Mouse (Mus musculus) forebrain, embryonic 11.5 days (tissue): Measurements from ENCODE around the gene Pde10a. TPM values are rescaled to one million over a fixed set of nuclear protein-coding genes. Genes with fewer than 3 reads are reported as not detected.
A peak's percentile ranks its signal among the peaks of the same experiment; 100 is the strongest.

Source experiments
- ATAC-seq: fragments of 200-750 bp; cut with Nextera tagmentation; replicated peaks from 2 replicates; pipeline ENCODE4 v1.8.0; 2017; ENCODE audit warnings: moderate TSS enrichment; ENCODE audit not compliant: low FRiP score
- DNase-seq: peaks from one replicate; pipeline ENCODE4 v3.0.0-alpha.2; 2017; ENCODE audit warnings: low spot score
- H3K27ac ChIP-seq: fragments of 300-500 bp; sonication (generic); 2 replicates; pipeline ENCODE4 v1.5.1; 2014; ENCODE audit warnings: low read depth, low read length
- H3K27me3 ChIP-seq: fragments of 300-500 bp; sonication (generic); 2 replicates; pipeline ENCODE4 v1.6.1; 2014; ENCODE audit warnings: mild to moderate bottlenecking, low read length, mixed read lengths; ENCODE audit not compliant: control insufficient read depth, insufficient read depth
- H3K36me3 ChIP-seq: fragments of 300-500 bp; sonication (generic); 2 replicates; pipeline ENCODE4 v1.6.1; 2014; ENCODE audit warnings: mild to moderate bottlenecking, low read length, moderate library complexity, mixed read lengths; ENCODE audit not compliant: control insufficient read depth, insufficient read depth
- H3K4me1 ChIP-seq: fragments of 300-500 bp; sonication (generic); replicated peaks from 2 replicates; pipeline ENCODE4 v1.6.1; 2014; ENCODE audit warnings: low read length, mixed read lengths; ENCODE audit not compliant: control insufficient read depth, insufficient read depth
- H3K4me2 ChIP-seq: fragments of 300-500 bp; sonication (generic); 2 replicates; pipeline ENCODE4 v1.6.1; 2014; ENCODE audit warnings: low read depth, mild to moderate bottlenecking, low read length, moderate library complexity, mixed read lengths; ENCODE audit not compliant: severe bottlenecking
- H3K4me3 ChIP-seq: fragments of 300-500 bp; sonication (generic); 2 replicates; pipeline ENCODE4 v1.5.1; 2014; ENCODE audit warnings: low read depth, low read length
- H3K9ac ChIP-seq: fragments of 300-500 bp; sonication (generic); 2 replicates; pipeline ENCODE4 v1.6.1; 2014; ENCODE audit warnings: low read length
- H3K9me3 ChIP-seq: fragments of 300-500 bp; sonication (generic); 2 replicates; pipeline ENCODE4 v1.6.1; 2016; ENCODE audit warnings: low read length, mixed read lengths; ENCODE audit not compliant: control insufficient read depth
- WGBS: fragments of 180-500 bp; shearing (Covaris S2); extraction: QIAGEN DNeasy Blood & Tissue Kit; methylation state at CpG from one replicate; pipeline ENCODE4 v1.1.7; 2014; 5-methylcytosine and 5-hydroxymethylcytosine counted together
- polyA plus RNA-seq: library from polyadenylated mRNA; unstranded; fragments of >200 nt; fragmentation: Nextera tagmentation; extraction: Ambion mirVana; gene quantifications from 2 replicates; pipeline ENCODE4 v1.2.1, GENCODE M21; 2014

The Pde10a gene
- polyA plus RNA-seq, 1 experiment from 2014 or later: 9.0 TPM

DNA sequence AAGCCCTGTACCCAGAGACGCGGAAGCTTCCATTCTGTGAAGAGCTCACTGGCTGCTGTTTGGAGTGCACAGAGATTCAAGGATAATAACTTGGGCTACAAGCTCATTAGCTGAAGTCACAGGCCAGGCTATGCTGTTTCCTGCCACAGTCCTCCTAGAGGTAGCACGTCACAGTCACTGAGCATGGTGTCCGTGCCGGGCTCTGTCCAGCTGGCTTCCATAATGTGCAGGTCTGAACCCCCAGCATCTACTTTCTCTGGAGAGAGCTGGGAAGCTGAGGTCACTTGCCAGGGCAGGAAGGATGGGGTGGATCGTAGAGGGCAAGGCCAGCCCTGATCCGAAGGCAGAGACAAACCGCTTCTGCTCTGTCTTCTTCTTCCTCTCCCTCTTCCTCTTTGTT lies 262.6 kb downstream of the Pde10a start:
- no peak for ATAC-seq
- Histone ChIP-seq H3K4me2 (no peak overlapping the region), H3K27ac (no peak overlapping the region), H3K4me3 (no peak overlapping the region), H3K27me3 (no peaks in the 10 kb centered on the region), H3K4me1 (no peaks in the 10 kb centered on the region), H3K36me3 (no peaks in the 10 kb centered on the region), H3K9me3 (no peaks in the 10 kb centered on the region), H3K9ac (no peak overlapping the region)
- no peak for DNase-seq
- WGBS: 74% methylated on average over 8 of the region's 8 CpGs

DNA sequence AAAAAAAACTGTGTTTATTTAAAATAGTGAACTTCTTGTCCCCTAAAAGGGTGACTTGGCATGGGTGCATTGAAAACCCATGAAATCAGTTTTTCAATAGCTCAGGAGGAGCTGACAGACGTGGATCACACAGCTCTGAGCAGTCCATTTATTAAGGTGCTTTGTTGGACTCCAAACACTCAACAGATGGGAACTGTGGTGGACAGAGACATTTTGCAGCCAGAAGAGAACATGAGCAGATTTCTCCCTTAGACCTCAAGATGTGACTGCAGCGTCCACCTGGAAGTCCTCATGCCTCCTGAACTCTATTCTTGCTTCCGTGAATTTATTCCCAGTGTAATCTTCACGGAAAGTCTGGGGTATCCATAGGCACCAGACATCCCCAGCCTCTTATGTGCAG lies 266.4 kb downstream of the Pde10a start:
- ATAC-seq: no peak
- H3K9ac ChIP-seq: no peak overlapping the region
- no peaks in the 10 kb centered on the region for H3K9me3 ChIP-seq
- H3K27me3 ChIP-seq: peaks cover 1% of the 10 kb centered on the region; the same call in 1 of the 2 replicates
- no peak overlapping the region for H3K27ac ChIP-seq
- H3K4me2 ChIP-seq: no peak overlapping the region
- H3K4me1 ChIP-seq: no peaks in the 10 kb centered on the region
- no peaks in the 10 kb centered on the region for H3K36me3 ChIP-seq
- H3K4me3 ChIP-seq: no peak overlapping the region
- WGBS: 77% methylated on average over 4 of the region's 4 CpGs
- DNase-seq: no peak

DNA sequence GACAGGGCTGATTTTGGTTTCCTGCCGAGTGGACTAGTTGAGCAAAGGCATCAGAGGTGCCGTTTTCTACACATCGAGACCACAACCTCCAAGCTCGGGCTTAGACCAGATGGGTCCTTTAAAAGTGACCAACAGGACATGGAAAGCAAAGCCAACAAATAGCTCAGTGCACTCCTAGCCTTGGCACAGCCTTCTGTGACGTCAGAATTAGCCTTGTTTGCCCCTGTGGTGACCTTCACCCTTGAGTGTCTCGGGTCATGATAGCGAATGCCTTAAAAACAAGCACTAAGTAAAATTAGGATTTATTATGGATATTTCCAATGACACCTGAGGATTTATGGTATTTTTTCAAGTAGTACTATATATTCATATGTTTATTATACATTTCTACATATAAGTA lies 267.4 kb downstream of the Pde10a start:
- Histone ChIP-seq H3K9me3 (no peaks in the 10 kb centered on the region), H3K4me3 (no peak overlapping the region), H3K27ac (no peak overlapping the region), H3K4me1 (no peaks in the 10 kb centered on the region), H3K4me2 (no peak overlapping the region), H3K9ac (no peak overlapping the region), H3K27me3 (peaks cover 4% of the 10 kb centered on the region), H3K36me3 (no peaks in the 10 kb centered on the region)
- no peak for ATAC-seq
- no peak for DNase-seq
- WGBS: 78% methylated on average over 7 of the region's 7 CpGs

DNA sequence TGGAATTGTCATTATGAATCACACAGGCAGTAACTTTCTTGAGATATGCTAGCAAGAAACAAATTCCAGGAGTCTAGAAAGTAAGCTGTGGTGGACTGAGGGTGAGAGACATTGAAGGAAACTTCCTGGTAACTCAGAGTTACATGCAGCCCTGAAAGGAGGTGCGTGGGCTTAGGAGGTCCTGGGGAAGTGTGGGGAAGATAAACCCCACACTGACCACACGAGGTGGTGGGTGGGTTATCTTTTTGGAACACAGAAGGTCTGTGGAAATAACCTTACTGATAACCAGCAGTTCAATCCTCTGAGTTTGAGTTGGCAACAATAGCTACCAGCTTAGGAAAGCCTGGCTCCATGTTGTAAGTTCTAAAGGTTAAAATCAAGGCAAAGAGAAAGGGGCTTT lies 272.5 kb downstream of the Pde10a start:
- WGBS: 9% methylated on average over 2 of the region's 2 CpGs
- Histone ChIP-seq H3K27me3 (peaks cover 26% of the 10 kb centered on the region), H3K4me2 (no peak overlapping the region), H3K4me3 (no peak overlapping the region), H3K4me1 (peaks cover 4% of the 10 kb centered on the region; the same call in 1 of the 2 replicates), H3K36me3 (no peaks in the 10 kb centered on the region), H3K27ac (no peak overlapping the region), H3K9ac (no peak overlapping the region), H3K9me3 (no peaks in the 10 kb centered on the region)
- no peak for DNase-seq
- ATAC-seq: no peak

DNA sequence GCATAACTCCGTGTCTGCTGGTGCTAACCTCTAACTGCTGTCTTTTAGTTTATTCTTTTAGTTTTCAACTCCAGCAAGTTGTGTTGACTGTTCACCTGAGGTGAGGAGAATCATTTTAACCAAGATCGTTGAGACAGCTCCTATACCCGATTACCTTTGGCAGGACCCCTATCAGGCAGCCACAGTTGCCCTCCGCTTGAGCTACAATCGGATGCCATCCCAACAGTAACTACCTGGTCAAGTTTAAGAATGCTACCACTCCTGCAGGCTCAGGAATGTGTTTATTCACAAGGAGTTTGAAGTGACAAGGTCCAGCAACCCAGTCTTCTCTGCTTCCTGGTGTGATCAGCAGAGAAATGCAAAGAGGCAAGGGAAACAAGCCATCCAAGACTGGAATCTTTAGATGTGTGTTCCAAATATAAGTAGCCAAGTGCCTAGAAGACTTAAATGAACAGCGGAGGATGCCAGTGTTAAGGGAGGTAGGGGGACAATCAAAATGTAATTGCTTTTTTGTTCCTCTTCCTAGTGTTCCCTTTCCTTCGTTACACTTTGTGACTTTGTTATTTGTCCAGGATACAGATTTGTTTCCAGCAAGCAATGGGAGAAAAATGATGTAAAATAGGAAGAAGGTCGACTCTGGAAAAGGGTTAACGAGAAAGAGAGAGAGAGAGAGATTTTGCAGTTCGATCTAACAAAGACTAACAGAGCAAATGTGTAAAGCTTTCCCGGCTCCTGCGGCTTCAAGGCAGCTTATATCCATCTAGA lies 273.5 kb downstream of the Pde10a start:
- Histone ChIP-seq H3K36me3 (no peaks in the 10 kb centered on the region), H3K4me2 (no peak overlapping the region), H3K4me3 (no peak overlapping the region), H3K9me3 (no peaks in the 10 kb centered on the region), H3K27ac (no peak overlapping the region), H3K4me1 (peaks cover 10% of the 10 kb centered on the region), H3K9ac (no peak overlapping the region), H3K27me3 (peaks cover 29% of the 10 kb centered on the region)
- WGBS: 2% methylated on average over 12 of the region's 12 CpGs
- ATAC-seq (no peak), DNase-seq (no peak)

DNA sequence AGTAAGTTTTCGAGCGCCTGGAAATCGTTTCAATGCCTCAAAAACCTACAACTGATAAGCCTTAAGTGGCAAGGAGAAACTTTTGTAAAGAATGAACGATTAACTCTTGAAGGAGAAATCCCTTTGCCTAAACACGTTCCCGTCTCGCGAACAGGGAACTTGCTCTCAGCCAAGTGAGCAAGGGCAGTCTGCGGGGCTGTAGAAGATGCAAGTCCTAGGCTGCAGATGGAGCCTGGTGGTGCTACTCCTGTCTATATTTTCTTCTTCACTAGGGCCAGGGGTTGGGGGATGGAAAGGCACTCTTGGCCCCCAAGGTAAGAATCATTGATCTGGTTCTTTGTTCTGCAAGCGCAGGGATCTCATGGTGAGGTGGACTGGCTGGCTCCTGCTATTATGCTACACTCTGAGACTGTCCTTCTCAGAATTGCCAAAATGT lies 274.1 kb downstream of the Pde10a start:
- H3K36me3 ChIP-seq: no peaks in the 10 kb centered on the region
- H3K4me1 ChIP-seq: peaks cover 10% of the 10 kb centered on the region
- WGBS: 1% methylated on average over 10 of the region's 10 CpGs
- H3K4me2 ChIP-seq: no peak overlapping the region
- no peak overlapping the region for H3K4me3 ChIP-seq
- no peak overlapping the region for H3K9ac ChIP-seq
- no peak overlapping the region for H3K27ac ChIP-seq
- ATAC-seq (no peak), DNase-seq (peak; percentile 62)
- peaks cover 34% of the 10 kb centered on the region for H3K27me3 ChIP-seq
- no peaks in the 10 kb centered on the region for H3K9me3 ChIP-seq

DNA sequence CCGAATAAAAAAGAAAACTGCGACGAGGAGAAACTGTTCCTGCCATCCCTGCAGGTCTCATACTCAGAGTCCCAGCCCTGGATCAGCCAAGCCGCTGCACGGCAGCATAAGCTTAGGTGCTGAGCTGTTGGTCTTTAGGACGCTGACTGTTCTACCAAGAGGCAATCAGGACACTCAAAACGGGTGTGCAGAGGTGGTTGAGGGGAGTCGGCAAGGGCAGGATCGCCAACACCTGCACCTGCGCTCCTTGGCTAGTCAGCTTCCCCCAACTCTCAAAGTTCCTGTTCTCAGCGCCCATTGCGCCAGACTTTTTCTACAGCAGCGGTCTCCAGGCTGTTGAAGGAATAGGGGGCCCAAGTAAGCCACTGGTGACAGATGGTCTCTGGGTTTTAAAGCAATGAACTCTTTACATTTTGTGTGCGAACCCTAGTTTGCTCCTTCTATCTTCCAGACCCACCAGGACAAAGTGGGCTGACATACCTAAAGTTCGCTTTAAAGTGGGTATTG lies 274.8 kb downstream of the Pde10a start:
- no peaks in the 10 kb centered on the region for H3K9me3 ChIP-seq
- DNase-seq (peak; percentile 57), ATAC-seq (no peak)
- no peaks in the 10 kb centered on the region for H3K36me3 ChIP-seq
- no peak overlapping the region for H3K27ac ChIP-seq
- no peak overlapping the region for H3K9ac ChIP-seq
- WGBS: under 1% methylated on average over 15 of the region's 15 CpGs
- peaks cover 10% of the 10 kb centered on the region for H3K4me1 ChIP-seq
- H3K27me3 ChIP-seq: peaks cover 34% of the 10 kb centered on the region
- H3K4me2 ChIP-seq: peak overlapping the region; percentile 95; the same call in 1 of the 2 replicates
- peak overlapping the region; percentile 70 for H3K4me3 ChIP-seq

DNA sequence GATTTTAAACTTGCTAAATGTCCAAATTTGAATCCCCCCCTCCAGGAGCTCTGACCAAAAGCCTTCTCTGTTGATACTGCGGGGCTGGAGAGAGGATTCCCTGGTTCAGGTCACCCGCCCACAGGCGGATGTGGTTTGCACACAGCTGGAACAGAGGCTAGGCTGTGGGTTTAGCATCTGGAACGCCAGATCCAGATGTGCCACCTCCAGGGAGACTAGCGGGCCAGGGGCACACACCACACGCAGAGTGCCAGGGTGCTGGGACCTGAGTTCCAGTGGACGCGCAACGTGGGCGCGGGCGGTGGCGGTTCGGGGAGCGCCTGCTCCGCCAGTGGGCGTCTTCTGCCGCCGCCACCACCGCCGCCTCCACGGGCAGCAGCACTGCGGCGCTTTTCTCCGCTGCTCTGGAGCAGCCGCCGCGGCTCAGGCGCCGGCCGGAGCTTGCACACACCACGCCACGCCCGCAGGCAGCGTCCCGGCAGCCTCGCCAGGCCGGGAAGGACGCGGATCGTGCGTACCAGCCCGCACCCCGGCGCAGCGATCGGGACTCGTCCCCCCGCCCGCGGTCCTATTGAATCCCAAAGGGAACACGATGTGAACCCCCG lies 275.4 kb downstream of the Pde10a start:
- peak overlapping the region; percentile 66; the same call in 1 of the 2 replicates for H3K27ac ChIP-seq
- no peaks in the 10 kb centered on the region for H3K9me3 ChIP-seq
- peak overlapping the region; percentile 95 for H3K4me2 ChIP-seq
- WGBS: under 1% methylated on average over 53 of the region's 53 CpGs
- DNase-seq (peak; percentile 88), ATAC-seq (peak; percentile 57)
- H3K27me3 ChIP-seq: peaks cover 34% of the 10 kb centered on the region
- H3K36me3 ChIP-seq: no peaks in the 10 kb centered on the region
- H3K4me1 ChIP-seq: peaks cover 10% of the 10 kb centered on the region
- H3K9ac ChIP-seq: peak overlapping the region; percentile 83
- peak overlapping the region; percentile 70 for H3K4me3 ChIP-seq
